Mouse (Mus musculus) heart, postnatal 0 days (tissue): ENCODE data around the gene Crim1.

Source experiments
- CTCF ChIP-seq: IDR thresholded peaks from 2 replicates; pipeline ENCODE4 v1.5.1; 2016; ENCODE audit warnings: antibody characterized with exemption, control low read depth, low read depth
- EP300 ChIP-seq: IDR thresholded peaks from 2 replicates; pipeline ENCODE4 v1.6.1; 2016; ENCODE audit warnings: antibody characterized with exemption, low read depth

GRCm38 (mm10) chr17:78352500-78352855, 152.4 kb downstream of the Crim1 start:
- TF ChIP-seq CTCF (no peak), EP300 (no peak)
